Mouse (Mus musculus) liver, adult (tissue): ENCODE measurements around the gene Nup210.

Experiments used
- GATA4 ChIP-seq: IDR thresholded peaks from 2 replicates; pipeline ENCODE4 v1.6.1; 2014; ENCODE audit warnings: mild to moderate bottlenecking, low read length; ENCODE audit not compliant: insufficient replicate concordance

Nup210 gene

GRCm38 (mm10) chr6:91152892-91153548, 36.4 kb upstream of the Nup210 start:
- no peak for TF ChIP-seq GATA4

- TF ChIP-seq GATA4 = no peak
Measured at GRCm38 (mm10) chr6:91147152-91147770, 30.6 kb upstream of the Nup210 start.

DNA sequence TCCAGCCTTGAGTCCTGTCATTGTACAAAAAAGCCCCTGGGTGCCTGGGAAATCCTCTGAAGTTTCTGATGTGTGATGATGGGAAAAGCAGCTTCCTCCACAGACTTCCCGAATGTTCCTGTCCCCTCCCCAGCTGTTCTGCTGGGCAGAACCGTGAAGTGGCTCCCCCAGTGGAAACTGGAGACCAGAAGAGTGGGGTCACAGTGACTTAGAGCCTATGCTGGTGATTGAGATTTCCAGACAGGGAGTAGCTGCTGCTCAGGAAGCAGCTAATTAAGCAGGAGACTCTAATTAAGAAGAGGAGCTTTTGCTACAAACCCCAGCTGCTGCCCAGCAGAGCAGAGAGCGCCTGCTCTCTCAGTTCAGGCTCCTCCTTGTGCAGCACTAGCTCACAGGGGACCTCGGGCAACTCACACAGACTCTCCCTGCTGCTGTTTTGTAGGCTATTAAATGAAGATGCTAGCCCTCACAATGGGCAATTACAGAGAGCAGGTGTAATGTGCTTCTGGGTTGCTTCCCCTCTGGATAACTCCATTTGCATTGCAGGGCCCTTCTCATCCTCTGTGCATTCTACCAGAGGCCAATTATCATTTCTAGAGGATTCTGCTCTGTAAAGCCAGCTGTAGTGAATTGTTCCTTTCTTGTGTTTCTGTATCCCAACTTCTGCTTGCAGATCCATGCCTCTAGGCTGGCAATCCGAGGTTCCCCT, 30.0 kb upstream of the Nup210 start:
- no peak for TF ChIP-seq GATA4

- no peak for TF ChIP-seq GATA4
Measured at GRCm38 (mm10) chr6:91145572-91145971, 28.9 kb upstream of the Nup210 start.

DNA sequence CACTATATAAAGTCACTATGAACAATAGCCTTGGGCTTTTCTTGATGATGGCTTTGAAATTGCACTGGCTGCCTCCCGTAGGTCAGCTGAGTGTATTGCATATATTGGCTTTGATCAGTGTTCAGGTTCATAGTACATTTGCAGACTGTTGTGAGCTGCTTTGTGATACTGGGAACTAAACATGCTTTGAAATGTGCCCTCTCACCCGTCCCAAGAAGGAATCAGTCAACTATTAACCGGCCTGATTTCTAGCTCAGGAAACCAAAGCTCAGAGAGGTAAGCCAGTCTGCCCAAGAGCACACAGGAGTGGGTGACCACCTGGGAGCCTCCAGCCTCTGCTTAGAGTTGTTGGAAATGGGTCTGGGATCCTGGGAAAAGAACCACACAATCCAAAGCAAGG, 28.4 kb upstream of the Nup210 start:
- TF ChIP-seq GATA4 = peak; percentile 6; the same call in 1 of the 2 replicates

- TF ChIP-seq GATA4 = no peak
Measured at GRCm38 (mm10) chr6:91139846-91140245, 23.2 kb upstream of the Nup210 start.

- no peak for TF ChIP-seq GATA4
Measured at GRCm38 (mm10) chr6:91137343-91137956, 20.8 kb upstream of the Nup210 start.

DNA sequence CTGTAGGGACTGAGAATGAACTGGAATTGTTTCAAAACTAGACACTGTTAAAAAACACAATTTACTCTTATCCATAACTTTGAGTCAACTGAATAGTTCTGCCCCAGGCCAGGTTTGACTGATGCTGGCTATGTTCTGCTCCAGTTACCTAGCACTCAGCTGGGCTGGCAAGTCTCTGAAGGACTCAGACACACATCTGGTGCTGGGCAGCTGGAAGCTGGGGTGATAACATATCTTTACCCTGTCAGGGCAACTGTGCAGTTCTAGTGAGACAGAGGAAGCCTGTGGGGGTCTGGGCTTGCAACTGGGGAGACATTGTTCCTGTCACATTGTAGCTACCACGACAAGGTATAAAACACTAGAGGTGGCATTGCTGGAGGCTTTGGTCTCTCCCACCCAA, 14.2 kb upstream of the Nup210 start:
- TF ChIP-seq GATA4 = no peak

- TF ChIP-seq GATA4 = no peak
Measured at GRCm38 (mm10) chr6:91128996-91129395, 12.4 kb upstream of the Nup210 start.

DNA sequence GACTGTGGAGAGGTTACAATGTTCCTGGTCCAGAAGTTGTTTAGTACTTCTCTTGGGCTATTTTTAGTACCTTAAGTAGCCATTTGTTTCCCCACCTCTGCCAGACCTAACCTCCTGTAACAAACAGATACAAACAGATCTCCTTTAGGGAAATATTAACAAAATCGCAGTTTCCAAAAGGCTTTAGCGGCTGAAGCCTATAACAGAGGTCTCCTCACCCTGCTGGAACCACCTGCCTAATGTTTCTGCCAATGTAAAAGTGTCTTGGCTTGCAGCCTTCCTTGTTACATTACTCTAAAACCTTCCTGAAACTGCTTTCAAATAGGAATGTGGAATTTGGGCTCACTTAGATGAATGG, 8.6 kb upstream of the Nup210 start:
- TF ChIP-seq GATA4 = no peak

DNA sequence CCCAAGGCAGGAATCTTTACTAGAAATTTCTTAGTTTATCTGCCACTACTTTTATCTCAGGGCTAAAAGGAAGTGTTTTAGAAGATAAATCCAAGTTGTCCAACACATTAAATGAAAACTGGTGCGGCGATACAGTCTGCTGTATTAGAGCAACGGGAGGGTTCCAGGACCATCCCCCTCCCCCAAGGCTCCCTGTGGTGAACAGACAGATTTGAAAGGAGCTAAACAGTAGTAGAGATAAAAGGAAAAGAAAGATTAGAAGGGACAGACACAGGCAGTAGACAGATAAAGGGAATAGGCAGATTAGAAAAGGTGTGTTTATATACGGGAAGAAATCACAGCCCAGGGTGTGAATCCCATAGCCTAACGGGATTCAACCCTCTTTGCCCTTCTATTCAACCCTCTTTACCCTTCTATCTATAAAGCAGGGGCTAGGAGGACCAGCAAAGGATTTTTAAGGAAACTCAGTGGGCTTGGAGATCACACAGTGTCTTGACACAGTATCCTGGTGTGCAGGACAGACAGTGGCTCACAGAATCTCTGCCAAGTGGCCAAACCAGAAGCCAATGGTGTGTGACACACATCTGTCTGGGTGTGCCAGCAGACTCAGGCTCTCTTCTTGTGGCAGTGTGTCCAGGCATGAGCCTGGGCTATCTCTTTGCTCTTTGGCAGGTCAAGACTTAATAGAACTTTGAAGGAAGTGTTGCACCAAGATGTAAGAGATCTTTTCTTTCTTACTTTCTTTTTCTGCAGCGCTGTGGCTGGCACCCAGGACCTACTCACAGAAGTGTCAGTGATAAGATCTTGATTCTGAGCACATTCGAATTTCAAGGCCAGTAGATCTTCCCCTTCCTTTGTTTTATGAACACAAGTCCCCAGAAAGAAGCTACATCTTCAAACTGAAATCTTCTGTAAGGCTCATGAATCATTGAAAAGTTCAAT, 7.9 kb upstream of the Nup210 start:
- TF ChIP-seq GATA4 = no peak

DNA sequence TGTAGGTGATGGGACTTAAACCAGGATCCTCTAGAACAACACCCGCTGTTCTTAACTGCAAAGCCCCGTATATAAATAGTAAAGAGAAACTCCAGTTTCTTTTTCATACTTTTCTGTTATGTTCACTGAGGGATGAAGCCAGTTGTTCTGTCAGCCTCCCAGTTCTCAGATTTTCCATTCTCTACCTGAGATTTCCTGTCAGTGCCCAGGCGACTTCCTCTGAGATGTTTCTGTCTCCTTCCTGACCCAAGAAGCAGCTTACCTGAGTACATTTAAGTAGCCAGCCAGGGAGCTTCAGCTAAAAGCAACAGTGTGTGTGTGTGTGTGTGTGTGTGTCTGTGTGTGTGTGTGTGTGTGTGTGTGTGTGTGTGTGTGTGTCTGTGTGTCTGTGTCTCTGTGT, 6.8 kb upstream of the Nup210 start:
- no peak for TF ChIP-seq GATA4

DNA sequence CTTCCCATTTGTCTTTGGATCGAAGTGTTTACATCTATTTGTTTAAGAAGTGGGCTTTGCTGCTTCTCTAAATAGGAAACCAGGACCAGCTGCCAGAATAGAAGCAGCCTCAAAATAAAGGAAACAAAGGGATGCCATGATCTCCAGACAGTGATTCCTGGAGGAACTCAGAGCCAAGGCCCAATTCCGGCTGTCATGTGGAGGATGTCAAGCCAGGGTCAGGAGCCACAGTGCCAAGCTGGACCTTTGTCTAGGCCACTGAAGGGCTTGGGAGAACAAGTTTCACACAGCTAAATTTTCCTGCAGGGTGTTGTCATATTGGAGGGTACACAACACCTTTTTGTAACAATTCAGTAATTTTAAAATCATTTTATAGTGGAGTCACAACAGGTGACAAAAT, 3.6 kb upstream of the Nup210 start:
- no peak for TF ChIP-seq GATA4

DNA sequence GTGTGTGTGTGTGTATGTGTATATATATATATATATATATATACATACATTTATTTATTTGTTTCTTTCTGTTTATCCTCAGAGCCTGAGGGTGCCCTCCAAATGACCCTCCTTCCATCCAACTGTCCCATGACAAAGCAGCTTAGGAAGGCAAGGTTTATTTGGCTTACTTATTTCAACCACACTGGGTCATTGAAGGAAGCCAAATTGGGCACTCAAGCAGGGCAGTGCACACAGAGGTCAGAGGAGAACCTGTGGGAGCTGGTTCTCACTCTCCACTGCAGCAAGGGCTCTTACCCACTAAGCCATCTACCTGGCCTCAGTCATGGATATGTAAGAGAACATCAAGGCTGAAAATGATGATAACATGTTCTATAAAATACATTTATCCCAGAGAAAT, 1.9 kb upstream of the Nup210 start:
- no peak for TF ChIP-seq GATA4

- TF ChIP-seq GATA4 = no peak
Measured at GRCm38 (mm10) chr6:91117149-91117548, 520 bp upstream of the Nup210 start.
